Mouse (Mus musculus) adrenal gland, adult 18-20 months (tissue): ENCODE results near the gene 4932438A13Rik. TPM values are rescaled to one million over a fixed set of nuclear protein-coding genes. Genes with fewer than 3 reads are reported as not detected.

Experiments used
- DNase-seq, 2 experiments: peaks; one replicate each; pipeline ENCODE4 v3.0.0; 2021 to 2022; ENCODE audit warnings: low spot score in 2 of 2
- total RNA-seq, 2 experiments: library from RNA; stranded (reverse); gene quantifications; 1 replicate in 1 of 2; 2 replicates in 1 of 2; pipeline ENCODE4 v1.2.3; 2021

The 4932438A13Rik gene
- total RNA-seq, 2 experiments from 2014 or later: 36.7 to 38.3 TPM

DNA sequence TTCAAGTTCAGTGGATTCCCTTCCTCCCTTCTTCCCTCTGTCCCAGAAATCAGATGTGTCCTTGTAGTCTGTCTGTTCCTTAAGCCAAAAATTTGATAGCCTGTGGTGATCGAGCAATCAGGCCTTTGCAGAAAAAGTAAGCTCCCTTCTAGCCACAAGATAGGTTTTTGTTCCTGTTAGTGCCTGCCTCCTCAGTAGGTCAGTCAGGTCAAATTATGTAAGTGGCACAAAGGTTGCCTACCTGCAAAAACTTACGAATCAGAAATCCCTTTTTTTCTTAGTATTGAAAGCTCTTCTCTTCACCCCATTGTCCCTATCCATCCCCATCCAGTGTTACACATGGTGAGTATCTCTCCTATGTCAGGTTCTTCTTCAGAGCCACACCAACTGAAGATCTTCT, 54.9 kb downstream of the 4932438A13Rik start:
- no peak for DNase-seq

- DNase-seq: no peak
Observed at GRCm38 (mm10) chr3:36918322-36918721, 55.4 kb downstream of the 4932438A13Rik start.

DNA sequence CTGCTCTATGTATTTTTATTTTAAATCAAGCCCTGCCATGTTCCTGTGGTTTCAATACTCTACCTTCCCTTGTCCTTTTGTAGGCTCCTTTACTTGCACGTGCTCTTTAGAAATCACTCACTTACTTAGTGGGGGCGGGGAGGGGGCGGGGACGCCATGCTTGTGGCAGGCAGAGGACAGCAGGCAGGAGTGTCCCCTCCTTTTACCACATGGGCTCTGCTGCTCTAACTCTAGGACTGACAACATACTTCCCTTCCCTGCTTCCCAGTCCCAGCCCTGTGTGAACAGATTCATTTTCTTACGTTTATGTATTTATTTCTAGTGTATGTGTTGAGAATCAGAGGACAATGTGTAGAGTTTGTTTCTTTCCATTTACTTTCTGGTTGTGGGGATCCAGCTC, 78.7 kb downstream of the 4932438A13Rik start:
- no peak for DNase-seq

- no peak for DNase-seq
Observed at GRCm38 (mm10) chr3:36942108-36942507, 79.2 kb downstream of the 4932438A13Rik start.

DNA sequence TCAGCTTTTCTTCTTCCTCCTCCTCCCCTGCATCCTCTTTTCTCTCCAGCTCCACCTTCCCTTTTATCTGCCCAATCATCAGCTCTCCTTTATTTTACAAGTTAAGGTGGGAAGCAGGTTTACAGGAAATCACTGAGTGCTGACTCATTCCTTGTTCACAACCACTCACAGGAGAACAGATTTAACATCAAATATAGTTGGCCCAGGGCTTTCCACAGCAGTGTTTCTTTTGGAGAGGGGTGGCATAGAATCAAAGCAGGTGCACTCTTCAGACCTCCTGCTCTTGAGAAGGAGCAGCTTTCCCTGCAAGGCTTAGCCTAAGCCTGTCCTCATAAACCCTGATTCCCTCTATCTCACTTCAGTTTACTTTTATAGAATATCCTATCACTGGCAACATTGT, 80.8 kb downstream of the 4932438A13Rik start:
- DNase-seq: no peak

- DNase-seq: no peak
Observed at GRCm38 (mm10) chr3:37037979-37038378, 175.1 kb downstream of the 4932438A13Rik start.

- peak in 1 of 2 experiments; percentile 18 for DNase-seq
Observed at GRCm38 (mm10) chr3:37039811-37040210, 176.9 kb downstream of the 4932438A13Rik start.

GRCm38 (mm10) chr3:37051491-37051890, 188.6 kb downstream of the 4932438A13Rik start:
- DNase-seq: no peak

- no peak for DNase-seq
Observed at GRCm38 (mm10) chr3:37063406-37063805, 200.5 kb downstream of the 4932438A13Rik start, which contains the start of gene Adad1. Adad1 (plus strand) TSS chr3:37063527.

GRCm38 (mm10) chr3:37073211-37073610, 210.3 kb downstream of the 4932438A13Rik start:
- peak in 1 of 2 experiments; percentile 29 for DNase-seq

DNA sequence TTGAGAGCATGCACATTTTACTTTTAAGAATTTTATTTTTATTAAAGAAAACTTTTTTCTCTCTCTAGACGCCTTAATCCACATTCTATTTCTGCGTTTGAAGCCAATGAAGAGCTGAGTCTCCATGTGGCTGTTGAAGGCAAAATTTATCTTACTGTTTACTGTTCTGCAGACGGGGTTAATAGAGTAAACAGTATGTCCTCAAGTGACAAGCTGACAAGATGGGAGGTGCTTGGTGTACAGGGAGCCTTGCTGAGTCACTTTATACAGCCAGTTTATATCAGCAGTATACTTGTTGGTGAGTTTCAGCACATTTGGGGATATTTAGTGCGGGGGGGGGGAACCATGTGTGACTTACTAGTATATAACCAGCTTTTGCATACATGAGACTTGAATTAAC, 222.0 kb downstream of the 4932438A13Rik start:
- no peak for DNase-seq

DNA sequence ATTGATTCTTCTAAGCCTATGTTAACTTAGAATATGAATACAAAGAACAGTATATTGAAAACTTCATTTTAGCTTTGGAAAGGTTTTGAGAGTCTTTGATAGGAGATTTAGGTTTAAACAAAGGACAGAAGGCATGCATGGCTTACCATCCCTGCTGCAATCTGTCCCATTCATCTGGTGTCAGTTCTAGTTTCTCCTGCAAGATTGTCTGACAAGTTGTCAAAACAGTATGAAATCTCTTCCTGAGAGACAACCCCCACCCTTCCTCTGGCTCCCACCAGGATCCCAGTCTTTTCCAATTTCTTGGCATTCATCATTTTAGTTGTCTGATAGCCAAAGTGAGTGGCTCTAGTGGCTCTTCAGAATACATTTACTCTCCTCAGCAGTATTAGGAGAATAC, 227.8 kb downstream of the 4932438A13Rik start:
- no peak for DNase-seq

Other genes with a start within 250 kb of the 4932438A13Rik start
- gene Bbs7, start 249.6 kb upstream of the 4932438A13Rik start, total RNA-seq: 1 to 10 TPM; 6.7 to 7.7 TPM
- gene Trpc3, start 172.9 kb upstream of the 4932438A13Rik start, total RNA-seq: 1 to 10 TPM; 1.6 to 2.6 TPM
- gene Adad1, start 200.4 kb downstream of the 4932438A13Rik start, total RNA-seq: not detected